Mouse (Mus musculus) liver, embryonic 15.5 days (tissue): ENCODE measurements around the gene Noc4l. TPM values are rescaled to one million over a fixed set of nuclear protein-coding genes. Genes with fewer than 3 reads are reported as not detected.

Experiments
- ATAC-seq: fragments of 200-750 bp; cut with Nextera tagmentation; 2 replicates; pipeline ENCODE4 v1.8.0; 2017; ENCODE audit warnings: moderate number of reproducible peaks, mild to moderate bottlenecking, moderate library complexity; ENCODE audit not compliant: insufficient read depth
- H3K27ac ChIP-seq: fragments of 300-500 bp; sonication (generic); replicated peaks from 2 replicates; pipeline ENCODE4 v1.5.1; 2015; ENCODE audit warnings: mild to moderate bottlenecking, inconsistent platforms
- H3K27me3 ChIP-seq: fragments of 300-500 bp; sonication (generic); 2 replicates; pipeline ENCODE4 v1.6.1; 2015; ENCODE audit warnings: mild to moderate bottlenecking, inconsistent platforms
- H3K36me3 ChIP-seq: fragments of 300-500 bp; sonication (generic); replicated peaks from 2 replicates; pipeline ENCODE4 v1.6.1; 2015; ENCODE audit warnings: moderate library complexity, mild to moderate bottlenecking, inconsistent platforms
- H3K4me1 ChIP-seq: fragments of 300-500 bp; sonication (generic); replicated peaks from 2 replicates; pipeline ENCODE4 v1.6.1; 2015; ENCODE audit warnings: inconsistent platforms
- H3K4me2 ChIP-seq: fragments of 300-500 bp; sonication (generic); 2 replicates; pipeline ENCODE4 v1.6.1; 2015; ENCODE audit warnings: moderate library complexity, mild to moderate bottlenecking, inconsistent platforms
- H3K4me3 ChIP-seq: fragments of 300-500 bp; sonication (generic); replicated peaks from 2 replicates; pipeline ENCODE4 v1.5.1; 2015; ENCODE audit warnings: mild to moderate bottlenecking, inconsistent platforms
- H3K9ac ChIP-seq: fragments of 300-500 bp; sonication (generic); 2 replicates; pipeline ENCODE4 v1.6.1; 2015; ENCODE audit warnings: moderate library complexity, mild to moderate bottlenecking, inconsistent platforms
- H3K9me3 ChIP-seq: fragments of 300-500 bp; sonication (generic); replicated peaks from 2 replicates; pipeline ENCODE4 v1.6.1; 2016; ENCODE audit warnings: inconsistent platforms
- WGBS: fragments of 180-500 bp; shearing (Covaris S2); methylation state at CpG from one replicate; pipeline ENCODE4 v1.1.7; 2015; ENCODE audit warnings: mixed read lengths; ENCODE audit not compliant: insufficient replicate concordance; 5-methylcytosine and 5-hydroxymethylcytosine counted together
- polyA plus RNA-seq: library from polyadenylated mRNA; unstranded; fragments of >200 nt; fragmentation: Nextera tagmentation; extraction: Ambion mirVana; gene quantifications from 2 replicates; pipeline ENCODE4 v1.2.1, GENCODE M21; 2015

The Noc4l gene
- 41.1 and 43.2 TPM in 2 replicates for polyA plus RNA-seq

DNA sequence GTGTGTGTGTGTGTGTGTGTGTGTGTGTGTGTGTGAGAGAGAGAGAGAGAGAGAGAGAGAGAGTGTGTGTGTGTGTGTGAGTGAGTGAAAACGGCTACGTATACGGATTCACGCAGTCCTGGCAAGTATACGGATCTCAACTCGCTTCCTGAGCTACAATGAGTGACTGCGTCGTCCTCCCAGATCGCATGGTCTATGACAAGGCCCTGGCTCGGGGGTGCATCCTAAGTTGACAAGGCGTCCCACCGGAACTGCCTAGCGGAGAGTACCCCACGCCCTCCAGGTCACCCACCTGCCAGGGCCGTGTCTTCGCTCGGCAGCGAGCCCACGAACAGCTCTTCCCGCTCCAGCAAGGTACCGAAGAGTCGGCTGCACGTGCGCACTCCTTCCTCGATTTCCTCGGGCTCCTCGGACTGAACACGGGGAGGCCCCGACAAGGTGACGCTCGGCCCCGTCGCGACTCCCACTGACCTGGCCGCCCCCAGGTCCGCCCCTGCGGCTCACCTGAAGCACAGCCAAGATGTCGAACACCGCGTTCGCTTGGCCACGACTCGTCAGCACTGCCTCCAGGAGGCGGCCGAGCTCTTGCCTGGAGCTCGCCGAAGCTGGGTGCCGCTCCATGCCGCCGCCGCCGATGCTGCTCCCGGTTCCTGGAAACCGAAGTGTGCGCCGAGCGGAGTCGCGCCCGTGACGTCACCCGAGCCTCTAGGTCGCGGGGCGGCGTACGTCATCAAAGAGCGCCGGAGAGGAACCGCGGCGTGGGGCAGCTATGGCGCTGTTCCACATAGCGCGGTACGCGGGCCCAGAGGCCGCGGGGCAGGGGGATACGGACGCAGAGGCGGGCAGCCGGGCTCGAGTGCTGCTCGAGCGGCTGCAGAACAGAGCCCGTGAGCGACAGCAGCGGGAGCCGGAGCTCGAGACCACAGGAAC lies at the start of gene Noc4l, which contains the start of gene Ddx51:
Gene Noc4l, minus strand, starts transcription at position 699 of the 930 bp plus-strand sequence.
Gene Ddx51, plus strand, starts transcription at position 733 of the 930 bp plus-strand sequence.
- ATAC-seq: peak; percentile 84
- WGBS: under 1% methylated on average over 91 of the region's 91 CpGs
- peaks cover 33% of the 10 kb centered on the region for H3K4me1 ChIP-seq
- H3K9me3 ChIP-seq: no peaks in the 10 kb centered on the region
- H3K27me3 ChIP-seq: no peaks in the 10 kb centered on the region
- H3K9ac ChIP-seq: peak within 1 kb of the TSS; percentile 80
- H3K4me2 ChIP-seq: peak within 1 kb of the TSS; percentile 97
- peak within 1 kb of the TSS; percentile 62 for H3K27ac ChIP-seq
- H3K36me3 ChIP-seq: peaks cover 70% of the 10 kb centered on the region
- H3K4me3 ChIP-seq: peak within 1 kb of the TSS; percentile 94

DNA sequence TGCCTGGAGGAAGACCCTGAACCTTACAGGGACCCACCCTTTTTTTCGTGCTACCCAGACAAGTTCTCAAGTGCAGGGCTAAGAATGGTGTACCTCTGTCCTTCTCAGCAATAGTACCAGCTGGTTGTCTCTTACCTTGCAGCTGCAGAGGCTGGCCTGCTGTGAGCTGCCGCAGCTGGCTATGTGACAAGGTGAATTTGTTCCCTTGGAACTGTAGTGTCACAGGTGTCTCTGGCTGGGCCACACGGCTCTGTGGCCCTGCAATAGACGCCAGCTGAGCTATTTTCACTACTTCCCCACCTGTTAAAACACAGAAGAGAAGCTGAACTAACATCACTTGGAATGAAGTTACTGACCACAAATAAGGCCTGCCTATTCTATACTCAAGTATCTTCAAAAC lies 45.4 kb upstream of the Noc4l start:
- WGBS: 87% methylated on average over 4 of the region's 4 CpGs
- Histone ChIP-seq H3K9me3 (no peaks in the 10 kb centered on the region), H3K9ac (no peak overlapping the region), H3K27ac (no peak overlapping the region), H3K36me3 (peaks cover 95% of the 10 kb centered on the region), H3K4me3 (no peak overlapping the region), H3K4me1 (no peaks in the 10 kb centered on the region), H3K27me3 (no peaks in the 10 kb centered on the region), H3K4me2 (no peak overlapping the region)
- no peak for ATAC-seq

DNA sequence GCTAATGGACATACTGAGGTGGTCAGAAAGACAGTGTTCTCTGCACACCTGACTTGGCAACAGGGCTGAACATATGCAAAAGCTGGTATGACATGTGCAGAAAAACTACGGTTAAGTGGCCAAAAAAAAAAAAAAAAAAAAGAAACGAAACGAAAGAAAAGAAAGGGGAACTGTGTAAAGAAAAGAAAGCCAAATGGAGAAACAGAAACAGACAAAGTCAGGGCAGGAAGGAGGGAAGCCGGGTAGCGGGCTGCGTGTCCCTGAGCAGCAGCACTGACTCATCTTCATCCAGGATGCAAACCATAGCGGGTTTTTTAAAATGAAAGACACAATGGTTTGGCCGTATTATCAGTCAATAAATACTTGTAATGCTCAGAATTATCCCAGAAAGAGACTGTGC lies 28.8 kb upstream of the Noc4l start:
- Histone ChIP-seq H3K4me3 (no peak overlapping the region), H3K36me3 (peaks cover 97% of the 10 kb centered on the region), H3K27ac (no peak overlapping the region), H3K9ac (no peak overlapping the region), H3K27me3 (no peaks in the 10 kb centered on the region), H3K9me3 (no peaks in the 10 kb centered on the region), H3K4me1 (no peaks in the 10 kb centered on the region), H3K4me2 (no peak overlapping the region)
- 86% methylated on average over 8 of the region's 8 CpGs for WGBS
- ATAC-seq: no peak

DNA sequence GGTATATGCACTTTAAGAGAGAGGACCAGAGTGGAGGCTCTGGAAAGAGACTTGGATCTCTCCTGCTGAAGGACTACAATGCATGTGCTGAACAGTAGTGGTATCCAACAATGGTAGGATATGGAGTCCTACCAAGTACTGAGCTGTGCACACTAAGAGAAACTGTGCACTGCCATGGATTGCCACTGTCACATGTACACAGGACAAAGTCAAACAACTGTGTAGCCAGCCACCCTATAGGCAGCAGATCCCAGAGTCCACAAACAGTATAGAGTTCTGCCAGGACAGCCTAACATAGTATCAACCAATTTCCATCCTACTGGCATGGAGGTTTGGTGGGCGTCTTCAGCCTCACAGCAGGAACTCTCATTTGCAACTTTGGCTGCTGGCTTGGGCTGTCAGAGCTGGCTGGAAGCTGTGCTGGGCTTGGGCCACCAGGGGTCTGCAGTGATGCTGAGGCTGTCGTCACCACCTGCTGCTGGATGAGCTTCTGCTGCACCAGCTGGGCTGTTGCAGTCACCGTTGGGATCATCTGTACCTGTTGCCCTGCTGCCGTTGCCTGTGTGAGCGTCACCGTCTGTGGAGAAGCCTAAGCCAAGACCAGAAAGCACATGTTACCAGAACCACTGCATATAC lies 12.4 kb upstream of the Noc4l start:
- no peak overlapping the region for H3K4me3 ChIP-seq
- ATAC-seq: peak; percentile 49
- H3K4me1 ChIP-seq: no peaks in the 10 kb centered on the region
- H3K9ac ChIP-seq: no peak overlapping the region
- no peaks in the 10 kb centered on the region for H3K27me3 ChIP-seq
- 82% methylated on average over 6 of the region's 6 CpGs for WGBS
- no peak overlapping the region for H3K4me2 ChIP-seq
- peaks cover 86% of the 10 kb centered on the region for H3K36me3 ChIP-seq
- no peaks in the 10 kb centered on the region for H3K9me3 ChIP-seq
- H3K27ac ChIP-seq: no peak overlapping the region

DNA sequence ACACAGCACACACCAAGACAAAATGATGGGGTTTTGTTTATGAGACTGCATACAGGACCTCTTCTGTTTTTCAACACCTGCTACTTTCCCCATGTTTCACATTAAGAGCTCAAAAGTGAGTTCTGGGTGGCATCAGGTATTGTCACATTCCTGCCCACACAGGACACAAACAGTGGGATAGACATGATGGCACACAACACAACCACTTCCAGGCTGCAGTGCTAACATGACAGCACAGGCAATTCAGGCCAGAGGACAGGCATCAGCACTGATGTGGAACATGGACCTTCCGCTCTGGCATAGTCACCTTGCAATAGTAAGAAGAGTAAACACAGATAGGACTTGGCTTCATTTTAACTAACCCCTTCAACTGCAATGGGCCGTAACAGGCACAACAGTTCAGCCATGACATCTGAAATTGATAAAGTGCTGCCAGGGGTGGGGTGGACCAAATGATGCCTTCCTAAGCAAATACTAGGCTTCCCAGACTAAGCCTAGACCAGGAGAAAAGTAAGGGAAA lies 11.6 kb upstream of the Noc4l start:
- Histone ChIP-seq H3K9ac (no peak overlapping the region), H3K27me3 (no peaks in the 10 kb centered on the region), H3K4me1 (no peaks in the 10 kb centered on the region), H3K36me3 (peaks cover 86% of the 10 kb centered on the region), H3K9me3 (no peaks in the 10 kb centered on the region), H3K27ac (no peak overlapping the region), H3K4me3 (no peak overlapping the region), H3K4me2 (no peak overlapping the region)
- ATAC-seq: peak; percentile 34; the same call in 1 of the 2 replicates
- 84% methylated on average over 2 of the region's 2 CpGs for WGBS

DNA sequence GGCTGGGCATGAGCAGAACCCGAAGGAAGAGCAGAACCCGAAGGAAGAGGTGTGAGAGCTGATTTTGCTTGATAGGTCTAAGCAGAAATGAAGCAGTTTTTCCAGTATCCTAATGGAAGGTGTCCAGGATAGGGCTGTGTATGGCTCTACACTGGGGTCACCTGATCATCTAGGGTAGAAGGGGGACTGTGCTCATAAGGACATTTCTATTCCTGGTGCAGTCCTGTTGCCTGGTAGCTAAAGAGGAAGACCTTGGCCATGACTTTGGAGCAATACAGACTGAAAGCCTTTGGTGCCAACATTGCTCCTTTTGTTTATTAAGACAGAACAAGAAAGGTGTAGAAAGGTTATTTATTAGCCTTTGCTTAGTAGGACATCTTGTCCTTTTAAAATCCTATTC lies 10.8 kb upstream of the Noc4l start:
- no peaks in the 10 kb centered on the region for H3K9me3 ChIP-seq
- H3K36me3 ChIP-seq: peaks cover 86% of the 10 kb centered on the region
- no peak overlapping the region for H3K4me2 ChIP-seq
- H3K4me3 ChIP-seq: no peak overlapping the region
- H3K27me3 ChIP-seq: no peaks in the 10 kb centered on the region
- no peak for ATAC-seq
- no peak overlapping the region for H3K9ac ChIP-seq
- H3K4me1 ChIP-seq: no peaks in the 10 kb centered on the region
- no peak overlapping the region for H3K27ac ChIP-seq
- 80% methylated on average over 2 of the region's 2 CpGs for WGBS

DNA sequence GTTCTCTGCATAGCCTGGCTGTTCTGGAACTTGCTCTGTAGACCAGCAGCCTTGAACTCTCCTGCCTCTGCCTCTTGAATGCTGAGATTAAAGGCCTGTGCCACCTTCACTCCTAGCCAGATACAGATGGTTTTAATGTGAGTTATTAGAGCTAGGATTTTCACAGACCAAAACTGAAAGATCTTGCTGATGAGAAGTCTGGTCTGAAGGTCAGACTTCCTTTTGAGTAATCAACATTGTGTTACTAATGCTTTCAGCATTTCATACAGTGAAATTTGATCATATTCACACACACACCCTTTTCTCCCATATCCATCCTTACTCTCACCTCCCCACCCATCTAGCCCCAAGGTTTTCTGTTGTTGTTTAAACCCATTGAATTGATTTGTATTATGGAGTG lies 6.5 kb upstream of the Noc4l start:
- H3K4me2 ChIP-seq: no peak overlapping the region
- no peaks in the 10 kb centered on the region for H3K9me3 ChIP-seq
- H3K4me1 ChIP-seq: peaks cover 2% of the 10 kb centered on the region
- no peak overlapping the region for H3K9ac ChIP-seq
- no peaks in the 10 kb centered on the region for H3K27me3 ChIP-seq
- H3K4me3 ChIP-seq: no peak overlapping the region
- no peak overlapping the region for H3K27ac ChIP-seq
- ATAC-seq: no peak
- H3K36me3 ChIP-seq: peaks cover 84% of the 10 kb centered on the region

DNA sequence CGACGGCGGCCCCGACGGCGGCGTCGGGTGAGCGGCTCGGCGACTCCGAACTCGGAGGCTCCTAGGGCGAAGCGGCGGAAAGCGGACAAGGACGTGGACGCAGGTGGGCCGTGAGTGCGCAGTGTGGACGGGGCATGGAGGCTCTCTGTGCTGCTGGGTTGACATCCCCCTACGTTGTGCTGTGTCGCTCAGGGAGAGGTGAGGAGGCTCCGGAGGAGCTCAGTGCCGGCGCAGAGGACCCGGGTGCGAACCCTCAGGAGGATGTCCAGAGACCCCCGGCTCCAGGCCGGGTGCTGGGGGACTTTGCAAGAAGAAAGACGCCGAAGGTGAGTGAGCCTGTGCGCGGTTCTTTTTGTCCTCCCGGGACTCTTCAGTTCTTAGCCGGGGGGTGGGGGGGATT lies 469 bp upstream of the Noc4l start:
- peaks cover 33% of the 10 kb centered on the region for H3K4me1 ChIP-seq
- H3K36me3 ChIP-seq: peaks cover 69% of the 10 kb centered on the region

DNA sequence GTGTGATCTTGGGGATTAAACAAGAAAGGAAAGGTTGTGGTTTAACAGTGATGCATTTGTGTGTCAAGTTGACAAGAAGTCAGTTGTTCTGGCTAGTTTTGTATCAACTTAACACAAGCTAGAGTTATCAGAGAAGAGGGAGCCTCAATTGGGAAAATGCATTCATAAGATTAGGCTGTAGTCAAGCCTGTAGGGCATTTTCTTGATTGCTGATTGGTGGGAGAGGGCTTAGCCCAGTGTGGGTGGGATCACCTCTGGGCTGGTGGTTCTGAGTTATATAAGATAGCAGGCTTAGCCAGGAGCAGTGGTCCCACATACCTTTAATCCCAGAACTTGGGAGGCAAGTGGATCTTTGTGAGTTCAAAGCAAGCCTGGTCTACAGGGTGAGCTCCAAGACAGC lies 6.8 kb downstream of the Noc4l start:
- ATAC-seq: peak; percentile 82
- Histone ChIP-seq H3K9me3 (no peaks in the 10 kb centered on the region), H3K4me1 (peaks cover 23% of the 10 kb centered on the region), H3K4me3 (no peak overlapping the region), H3K9ac (no peak overlapping the region), H3K27ac (peak overlapping the region; percentile 59), H3K27me3 (no peaks in the 10 kb centered on the region), H3K4me2 (peak overlapping the region; percentile 1; the same call in 1 of the 2 replicates), H3K36me3 (peaks cover 58% of the 10 kb centered on the region)

More for the DNA sequence above, 469 bp upstream of the Noc4l start:
- under 1% methylated on average over 33 of the region's 37 CpGs for WGBS
- no peaks in the 10 kb centered on the region for H3K27me3 ChIP-seq
- peak overlapping the region; percentile 97 for H3K4me2 ChIP-seq
- ATAC-seq: peak; percentile 35
- no peaks in the 10 kb centered on the region for H3K9me3 ChIP-seq
- H3K27ac ChIP-seq: peak overlapping the region; percentile 33; the same call in 1 of the 2 replicates
- H3K9ac ChIP-seq: peak overlapping the region; percentile 80
- peak overlapping the region; percentile 94 for H3K4me3 ChIP-seq

DNA sequence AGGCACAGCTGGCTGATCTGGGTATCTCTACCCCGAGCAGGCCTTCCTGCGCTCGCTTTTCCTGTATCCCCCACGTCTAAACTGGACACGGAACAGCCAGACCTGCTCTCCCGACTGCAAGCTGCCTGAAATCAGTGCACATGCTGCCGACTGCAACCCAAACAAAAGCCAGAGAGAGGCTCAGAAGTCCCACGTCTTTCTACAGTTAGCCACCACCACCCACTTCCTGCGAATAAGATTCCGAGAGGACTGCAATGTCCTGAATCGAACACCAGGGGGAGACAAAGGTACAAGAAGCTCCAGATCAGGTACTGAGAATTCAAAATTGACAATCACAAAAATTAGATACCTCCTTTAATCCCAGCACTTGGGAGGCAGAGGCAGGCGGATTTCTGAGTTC lies 13.8 kb downstream of the Noc4l start:
- Histone ChIP-seq H3K27me3 (0 out of 2 replicates have a peak, but pooled peaks cover 3% of the 10 kb centered on the region), H3K36me3 (no peaks in the 10 kb centered on the region), H3K4me2 (peak overlapping the region; percentile 40; the same call in 1 of the 2 replicates), H3K27ac (no peak overlapping the region), H3K4me3 (no peak overlapping the region), H3K4me1 (0 out of 2 replicates have a peak, but pooled peaks cover 3% of the 10 kb centered on the region), H3K9ac (no peak overlapping the region), H3K9me3 (no peaks in the 10 kb centered on the region)
- 18% methylated on average over 12 of the region's 12 CpGs for WGBS
- ATAC-seq: no peak
